Mouse (Mus musculus) midbrain, embryonic 14.5 days (tissue): ENCODE data around the gene Mier3. TPM values are rescaled to one million over a fixed set of nuclear protein-coding genes. Genes with fewer than 3 reads are reported as not detected.

ENCODE experiments used
- ATAC-seq: fragments of 200-750 bp; cut with Nextera tagmentation; 2 replicates; pipeline ENCODE4 v1.8.0; 2017; ENCODE audit warnings: moderate number of reproducible peaks, moderate library complexity; ENCODE audit not compliant: low FRiP score, low TSS enrichment
- DNase-seq: peaks from one replicate; pipeline ENCODE4 v3.0.0-alpha.2; 2015
- H3K27ac ChIP-seq: fragments of 300-500 bp; sonication (generic); replicated peaks from 2 replicates; pipeline ENCODE4 v1.5.1; 2014; ENCODE audit warnings: mild to moderate bottlenecking, low read depth, low read length, moderate library complexity
- H3K27me3 ChIP-seq: fragments of 300-500 bp; sonication (generic); 2 replicates; pipeline ENCODE4 v1.6.1; 2014; ENCODE audit warnings: low read length, control low read depth, mixed read lengths; ENCODE audit not compliant: control insufficient read depth, insufficient read depth
- H3K36me3 ChIP-seq: fragments of 300-500 bp; sonication (generic); 2 replicates; pipeline ENCODE4 v1.6.1; 2014; ENCODE audit warnings: low read length, control low read depth; ENCODE audit not compliant: control insufficient read depth, insufficient read depth
- H3K4me1 ChIP-seq: fragments of 300-500 bp; sonication (generic); 2 replicates; pipeline ENCODE4 v1.6.1; 2014; ENCODE audit warnings: mild to moderate bottlenecking, antibody characterized with exemption, low read length, control low read depth; ENCODE audit not compliant: control insufficient read depth, insufficient read depth
- H3K4me2 ChIP-seq: fragments of 300-500 bp; sonication (generic); 2 replicates; pipeline ENCODE4 v1.6.1; 2014; ENCODE audit warnings: mild to moderate bottlenecking, low read length, moderate library complexity
- H3K4me3 ChIP-seq: fragments of 300-500 bp; sonication (generic); replicated peaks from 2 replicates; pipeline ENCODE4 v1.5.1; 2014; ENCODE audit warnings: low read depth, low read length
- H3K9ac ChIP-seq: fragments of 300-500 bp; sonication (generic); replicated peaks from 2 replicates; pipeline ENCODE4 v1.6.1; 2014; ENCODE audit warnings: mild to moderate bottlenecking, low read length, moderate library complexity
- H3K9me3 ChIP-seq: fragments of 300-500 bp; sonication (generic); 2 replicates; pipeline ENCODE4 v1.6.1; 2016; ENCODE audit warnings: low read length, control low read depth, mixed read lengths; ENCODE audit not compliant: control insufficient read depth
- WGBS: fragments of 180-500 bp; shearing (Covaris S2); extraction: QIAGEN DNeasy Blood & Tissue Kit; methylation state at CpG from one replicate; pipeline ENCODE4 v1.1.7; 2014; 5-methylcytosine and 5-hydroxymethylcytosine counted together
- polyA plus RNA-seq: library from polyadenylated mRNA; unstranded; fragments of >200 nt; fragmentation: Nextera tagmentation; extraction: Ambion mirVana; gene quantifications from 2 replicates; pipeline ENCODE4 v1.2.1, GENCODE M21; 2014

Mier3 gene
- polyA plus RNA-seq = 27.5 and 27.9 TPM in 2 replicates

- 89% methylated on average over 4 of the region's 4 CpGs for WGBS
- DNase-seq (no peak), ATAC-seq (no peak)
- Histone ChIP-seq H3K27me3 (no peaks in the 10 kb centered on the region), H3K9me3 (no peaks in the 10 kb centered on the region), H3K4me2 (no peak within 1 kb of the TSS), H3K4me1 (no peaks in the 10 kb centered on the region; the same call in 1 of the 2 replicates), H3K4me3 (no peak within 1 kb of the TSS), H3K9ac (no peak within 1 kb of the TSS), H3K27ac (no peak within 1 kb of the TSS), H3K36me3 (no peaks in the 10 kb centered on the region)
These were observed at the start of gene Mier3 for GRCm38 (mm10) chr13:111680679-111681078. Mier3 (plus strand) TSS chr13:111680979.

GRCm38 (mm10) chr13:111634163-111635160 is 46.3 kb upstream of the Mier3 start:
- Histone ChIP-seq H3K4me2 (no peak overlapping the region), H3K4me3 (no peak overlapping the region), H3K9ac (no peak overlapping the region), H3K27ac (no peak overlapping the region), H3K9me3 (no peaks in the 10 kb centered on the region), H3K36me3 (no peaks in the 10 kb centered on the region), H3K27me3 (no peaks in the 10 kb centered on the region), H3K4me1 (no peaks in the 10 kb centered on the region)
- 89% methylated on average over 16 of the region's 16 CpGs for WGBS
- no peak for ATAC-seq
- DNase-seq = no peak

- Histone ChIP-seq H3K9ac (no peak overlapping the region), H3K27me3 (no peaks in the 10 kb centered on the region), H3K4me1 (no peaks in the 10 kb centered on the region), H3K36me3 (no peaks in the 10 kb centered on the region), H3K4me3 (no peak overlapping the region), H3K27ac (no peak overlapping the region), H3K4me2 (no peak overlapping the region), H3K9me3 (no peaks in the 10 kb centered on the region)
- WGBS = 86% methylated on average over 6 of the region's 6 CpGs
- DNase-seq (no peak), ATAC-seq (no peak)
These were observed 40.5 kb upstream of the Mier3 start for GRCm38 (mm10) chr13:111640319-111640718.

- 60% methylated on average over 2 of the region's 2 CpGs for WGBS
- DNase-seq = no peak
These were observed 37.1 kb upstream of the Mier3 start for GRCm38 (mm10) chr13:111643636-111644035.

GRCm38 (mm10) chr13:111646204-111646603 is 34.6 kb upstream of the Mier3 start:
- Histone ChIP-seq H3K27ac (no peak overlapping the region), H3K9ac (no peak overlapping the region), H3K4me3 (no peak overlapping the region), H3K36me3 (no peaks in the 10 kb centered on the region), H3K4me2 (no peak overlapping the region), H3K27me3 (no peaks in the 10 kb centered on the region), H3K9me3 (no peaks in the 10 kb centered on the region), H3K4me1 (no peaks in the 10 kb centered on the region)
- WGBS = 93% methylated on average over 9 of the region's 9 CpGs
- DNase-seq = no peak
- ATAC-seq = no peak

More at GRCm38 (mm10) chr13:111643636-111644035, 37.1 kb upstream of the Mier3 start:
- ATAC-seq = no peak
- H3K27me3 ChIP-seq = no peaks in the 10 kb centered on the region
- no peak overlapping the region for H3K9ac ChIP-seq
- H3K27ac ChIP-seq = no peak overlapping the region
- H3K4me3 ChIP-seq = no peak overlapping the region
- no peaks in the 10 kb centered on the region for H3K9me3 ChIP-seq
- no peak overlapping the region for H3K4me2 ChIP-seq
- H3K36me3 ChIP-seq = no peaks in the 10 kb centered on the region
- H3K4me1 ChIP-seq = no peaks in the 10 kb centered on the region

- Histone ChIP-seq H3K27ac (no peak overlapping the region), H3K9me3 (no peaks in the 10 kb centered on the region), H3K36me3 (no peaks in the 10 kb centered on the region), H3K27me3 (no peaks in the 10 kb centered on the region), H3K4me3 (no peak overlapping the region), H3K9ac (no peak overlapping the region), H3K4me1 (no peaks in the 10 kb centered on the region), H3K4me2 (no peak overlapping the region)
- no peak for DNase-seq
- 92% methylated on average over 4 of the region's 4 CpGs for WGBS
- no peak for ATAC-seq
These were observed 33.5 kb upstream of the Mier3 start for GRCm38 (mm10) chr13:111647279-111647678.

GRCm38 (mm10) chr13:111651020-111651419 is 29.8 kb upstream of the Mier3 start:
- DNase-seq = peak; percentile 47

GRCm38 (mm10) chr13:111655273-111655672 is 25.5 kb upstream of the Mier3 start:
- no peak overlapping the region for H3K27ac ChIP-seq
- H3K4me3 ChIP-seq = no peak overlapping the region
- ATAC-seq = no peak
- no peak for DNase-seq
- no peaks in the 10 kb centered on the region for H3K36me3 ChIP-seq
- no peak overlapping the region for H3K4me2 ChIP-seq
- 93% methylated on average over 4 of the region's 4 CpGs for WGBS
- no peaks in the 10 kb centered on the region for H3K27me3 ChIP-seq
- no peak overlapping the region for H3K9ac ChIP-seq
- no peaks in the 10 kb centered on the region for H3K4me1 ChIP-seq
- H3K9me3 ChIP-seq = no peaks in the 10 kb centered on the region

More at GRCm38 (mm10) chr13:111651020-111651419, 29.8 kb upstream of the Mier3 start:
- Histone ChIP-seq H3K9me3 (no peaks in the 10 kb centered on the region), H3K4me2 (no peak overlapping the region), H3K4me3 (no peak overlapping the region), H3K9ac (no peak overlapping the region), H3K4me1 (no peaks in the 10 kb centered on the region), H3K36me3 (no peaks in the 10 kb centered on the region), H3K27ac (no peak overlapping the region), H3K27me3 (no peaks in the 10 kb centered on the region)
- no peak for ATAC-seq
- WGBS = 62% methylated on average over 6 of the region's 6 CpGs

- Histone ChIP-seq H3K9me3 (no peaks in the 10 kb centered on the region), H3K27ac (no peak overlapping the region), H3K4me1 (no peaks in the 10 kb centered on the region), H3K9ac (no peak overlapping the region), H3K4me2 (no peak overlapping the region), H3K27me3 (no peaks in the 10 kb centered on the region), H3K36me3 (no peaks in the 10 kb centered on the region), H3K4me3 (no peak overlapping the region)
- ATAC-seq (no peak), DNase-seq (no peak)
- 90% methylated on average over 2 of the region's 2 CpGs for WGBS
These were observed 24.9 kb upstream of the Mier3 start for GRCm38 (mm10) chr13:111655856-111656255.
